Mouse (Mus musculus) heart, embryonic 15.5 days (tissue): ENCODE results near the gene Tnip3. TPM values are rescaled to one million over a fixed set of nuclear protein-coding genes. Genes with fewer than 3 reads are reported as not detected.

Experiments used
- ATAC-seq: fragments of 200-750 bp; cut with Nextera tagmentation; replicated peaks from 2 replicates; pipeline ENCODE4 v1.8.0; 2017; ENCODE audit warnings: low read depth, moderate TSS enrichment; ENCODE audit not compliant: insufficient number of reproducible peaks, insufficient read depth, low FRiP score
- H3K27ac ChIP-seq: fragments of 300-500 bp; sonication (generic); 2 replicates; pipeline ENCODE4 v1.5.1; 2015; ENCODE audit warnings: mild to moderate bottlenecking, inconsistent platforms
- H3K27me3 ChIP-seq: fragments of 300-500 bp; sonication (generic); 2 replicates; pipeline ENCODE4 v1.6.1; 2015; ENCODE audit warnings: inconsistent platforms
- H3K36me3 ChIP-seq: fragments of 300-500 bp; sonication (generic); 2 replicates; pipeline ENCODE4 v1.6.1; 2015; ENCODE audit warnings: mild to moderate bottlenecking, inconsistent platforms
- H3K4me1 ChIP-seq: fragments of 300-500 bp; sonication (generic); replicated peaks from 2 replicates; pipeline ENCODE4 v1.6.1; 2015; ENCODE audit warnings: inconsistent platforms
- H3K4me2 ChIP-seq: fragments of 300-500 bp; sonication (generic); 2 replicates; pipeline ENCODE4 v1.6.1; 2015; ENCODE audit warnings: inconsistent platforms, mild to moderate bottlenecking, moderate library complexity
- H3K4me3 ChIP-seq: fragments of 300-500 bp; sonication (generic); 2 replicates; pipeline ENCODE4 v1.5.1; 2015; ENCODE audit warnings: mild to moderate bottlenecking, inconsistent platforms
- H3K9ac ChIP-seq: fragments of 300-500 bp; sonication (generic); 2 replicates; pipeline ENCODE4 v1.6.1; 2015; ENCODE audit warnings: mild to moderate bottlenecking, inconsistent platforms
- H3K9me3 ChIP-seq: fragments of 300-500 bp; sonication (generic); replicated peaks from 2 replicates; pipeline ENCODE4 v1.6.1; 2016; ENCODE audit warnings: inconsistent platforms
- WGBS: fragments of 180-500 bp; shearing (Covaris S2); methylation state at CpG from one replicate; pipeline ENCODE4 v1.1.7; 2015; ENCODE audit warnings: mixed read lengths; 5-methylcytosine and 5-hydroxymethylcytosine counted together
- polyA plus RNA-seq: library from polyadenylated mRNA; unstranded; fragments of >200 nt; fragmentation: Nextera tagmentation; extraction: Ambion mirVana; gene quantifications from 2 replicates; pipeline ENCODE4 v1.2.1, GENCODE M21; 2015

The Tnip3 gene
- polyA plus RNA-seq, 1 experiment from 2014 or later = 1.1 TPM

GRCm38 (mm10) chr6:65661272-65661671 lies 136.2 kb downstream of the Tnip3 start:
- Histone ChIP-seq H3K4me3 (no peak overlapping the region), H3K9ac (no peak overlapping the region), H3K4me2 (no peak overlapping the region), H3K27ac (no peak overlapping the region), H3K27me3 (no peaks in the 10 kb centered on the region), H3K36me3 (no peaks in the 10 kb centered on the region), H3K4me1 (peaks cover 8% of the 10 kb centered on the region), H3K9me3 (no peaks in the 10 kb centered on the region)
- 69% methylated on average over 4 of the region's 4 CpGs for WGBS
- ATAC-seq = no peak

GRCm38 (mm10) chr6:65662050-65662449 lies 136.9 kb downstream of the Tnip3 start:
- Histone ChIP-seq H3K4me1 (peaks cover 8% of the 10 kb centered on the region), H3K9me3 (no peaks in the 10 kb centered on the region), H3K4me3 (no peak overlapping the region), H3K4me2 (no peak overlapping the region), H3K27ac (no peak overlapping the region), H3K27me3 (no peaks in the 10 kb centered on the region), H3K9ac (no peak overlapping the region), H3K36me3 (no peaks in the 10 kb centered on the region)
- no peak for ATAC-seq
- WGBS = 39% methylated on average over 2 of the region's 2 CpGs

- Histone ChIP-seq H3K4me1 (peaks cover 8% of the 10 kb centered on the region), H3K9me3 (no peaks in the 10 kb centered on the region), H3K4me3 (no peak overlapping the region), H3K9ac (no peak overlapping the region), H3K4me2 (no peak overlapping the region), H3K27ac (no peak overlapping the region), H3K36me3 (no peaks in the 10 kb centered on the region), H3K27me3 (no peaks in the 10 kb centered on the region)
- ATAC-seq = no peak
- WGBS = 23% methylated on average over 6 of the region's 6 CpGs
Observed at GRCm38 (mm10) chr6:65663990-65664389, 138.9 kb downstream of the Tnip3 start.

GRCm38 (mm10) chr6:65666295-65666694 lies 141.2 kb downstream of the Tnip3 start:
- no peaks in the 10 kb centered on the region for H3K27me3 ChIP-seq
- H3K4me3 ChIP-seq = no peak overlapping the region
- H3K4me2 ChIP-seq = no peak overlapping the region
- H3K9me3 ChIP-seq = no peaks in the 10 kb centered on the region
- H3K27ac ChIP-seq = no peak overlapping the region
- no peak for ATAC-seq
- no peak overlapping the region for H3K9ac ChIP-seq
- WGBS = 84% methylated on average over 3 of the region's 3 CpGs
- H3K36me3 ChIP-seq = no peaks in the 10 kb centered on the region
- peaks cover 11% of the 10 kb centered on the region for H3K4me1 ChIP-seq

GRCm38 (mm10) chr6:65669971-65670370 lies 144.9 kb downstream of the Tnip3 start:
- Histone ChIP-seq H3K4me2 (no peak overlapping the region), H3K27me3 (peaks cover 10% of the 10 kb centered on the region), H3K4me3 (no peak overlapping the region), H3K27ac (no peak overlapping the region), H3K9ac (no peak overlapping the region), H3K9me3 (no peaks in the 10 kb centered on the region), H3K36me3 (no peaks in the 10 kb centered on the region), H3K4me1 (peaks cover 13% of the 10 kb centered on the region)
- WGBS = 61% methylated on average over 2 of the region's 2 CpGs
- no peak for ATAC-seq

GRCm38 (mm10) chr6:65670981-65671411 lies 145.9 kb downstream of the Tnip3 start:
- Histone ChIP-seq H3K27ac (no peak overlapping the region), H3K27me3 (peaks cover 10% of the 10 kb centered on the region)
- ATAC-seq = no peak

GRCm38 (mm10) chr6:65671451-65671850 lies 146.3 kb downstream of the Tnip3 start, which contains the start of gene Ndnf:
Gene Ndnf, plus strand, starts transcription at chr6:65671590.
- H3K27me3 ChIP-seq = peaks cover 10% of the 10 kb centered on the region
- under 1% methylated on average over 31 of the region's 45 CpGs for WGBS
- H3K9me3 ChIP-seq = no peaks in the 10 kb centered on the region
- H3K9ac ChIP-seq = peak within 1 kb of the TSS; percentile 68
- H3K4me3 ChIP-seq = peak within 1 kb of the TSS; percentile 78
- H3K27ac ChIP-seq = peak within 1 kb of the TSS; percentile 76
- peak; percentile 93 for ATAC-seq
- peaks cover 13% of the 10 kb centered on the region for H3K4me1 ChIP-seq
- H3K36me3 ChIP-seq = no peaks in the 10 kb centered on the region
- peak within 1 kb of the TSS; percentile 97 for H3K4me2 ChIP-seq

More at GRCm38 (mm10) chr6:65670981-65671411, 145.9 kb downstream of the Tnip3 start:
- peaks cover 13% of the 10 kb centered on the region for H3K4me1 ChIP-seq
- H3K4me3 ChIP-seq = peak overlapping the region; percentile 78
- H3K9ac ChIP-seq = peak overlapping the region; percentile 68; the same call in 1 of the 2 replicates
- H3K9me3 ChIP-seq = no peaks in the 10 kb centered on the region
- H3K4me2 ChIP-seq = peak overlapping the region; percentile 97
- no peaks in the 10 kb centered on the region for H3K36me3 ChIP-seq
- WGBS = 5% methylated on average over 21 of the region's 21 CpGs

DNA sequence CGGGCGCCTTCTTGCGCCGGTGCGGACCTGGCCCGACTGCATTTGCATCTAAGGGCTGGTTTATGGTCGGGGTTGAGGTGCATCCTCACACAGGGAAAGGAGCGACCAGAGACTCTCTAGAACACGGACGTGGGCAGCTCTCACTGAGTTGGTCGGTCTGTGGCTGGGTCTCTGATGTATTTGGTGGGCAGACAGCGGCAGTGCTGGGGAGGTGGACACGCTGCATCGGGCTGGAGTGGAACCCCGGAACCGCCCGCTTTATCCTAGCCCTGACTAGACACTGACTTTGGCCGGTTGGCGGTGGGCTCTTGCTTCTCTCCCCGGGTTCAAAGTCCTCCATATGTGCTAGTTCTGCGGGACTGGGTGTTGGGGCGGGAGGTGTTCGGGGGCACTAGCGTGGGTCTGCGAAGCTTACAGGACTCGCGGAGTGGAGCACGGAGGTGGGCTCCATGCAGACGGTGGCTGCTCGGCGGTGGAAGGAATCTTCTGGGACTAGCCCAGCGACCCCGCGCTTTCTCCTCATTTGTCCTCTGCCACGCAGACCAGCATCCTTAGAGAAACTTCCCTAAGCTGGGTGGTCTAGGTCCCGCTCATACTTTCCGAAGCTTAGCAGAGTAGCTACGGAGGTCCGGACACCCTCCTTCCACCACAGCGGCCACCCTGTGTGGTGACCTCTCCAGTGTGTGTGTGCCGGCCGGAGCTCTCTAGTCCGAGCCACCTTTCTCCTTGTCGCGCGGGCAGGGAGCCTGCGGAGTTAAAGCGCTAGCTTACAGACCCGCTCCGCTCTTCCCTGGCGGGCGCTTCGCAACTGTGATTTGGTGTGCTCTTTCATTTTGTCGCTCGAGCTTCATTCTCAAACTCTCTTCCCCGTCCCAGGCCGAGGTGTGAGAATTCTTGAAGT lies 147.3 kb downstream of the Tnip3 start:
- peak overlapping the region; percentile 97 for H3K4me2 ChIP-seq
- no peaks in the 10 kb centered on the region for H3K36me3 ChIP-seq
- peak overlapping the region; percentile 68 for H3K9ac ChIP-seq
- peak overlapping the region; percentile 78 for H3K4me3 ChIP-seq
- peaks cover 13% of the 10 kb centered on the region for H3K4me1 ChIP-seq
- 0 out of 2 replicates have a peak overlapping the region, but pooled peaks have one; percentile 76 for H3K27ac ChIP-seq
- WGBS = 1% methylated on average over 57 of the region's 57 CpGs
- H3K9me3 ChIP-seq = no peaks in the 10 kb centered on the region
- ATAC-seq = peak; percentile 16; the same call in 1 of the 2 replicates
- H3K27me3 ChIP-seq = peaks cover 10% of the 10 kb centered on the region

Other genes with a start within 250 kb of the Tnip3 start
- not detected in 2 replicates for gene C130060K24Rik, start 144.2 kb upstream of the Tnip3 start, polyA plus RNA-seq
- 2.5 and 5.0 TPM in 2 replicates for gene Ndnf, start 146.3 kb downstream of the Tnip3 start, polyA plus RNA-seq